Mouse (Mus musculus) bone marrow macrophage, adult 2 months (primary cell): ENCODE measurements around the gene Ccdc74a.

Source experiments
- CTCF ChIP-seq: IDR thresholded peaks from 2 replicates; pipeline ENCODE4 v1.5.1; 2012; ENCODE audit warnings: low read depth, mild to moderate bottlenecking, low read length, moderate library complexity
- POLR2A ChIP-seq: IDR thresholded peaks from 2 replicates; pipeline ENCODE4 v1.6.1; 2012; ENCODE audit warnings: mild to moderate bottlenecking, low read depth, low read length, borderline replicate concordance

GRCm38 (mm10) chr16:17650711-17651110, 4.4 kb downstream of the Ccdc74a start:
- TF ChIP-seq POLR2A, result no peak
- TF ChIP-seq CTCF, result no peak
